Mouse (Mus musculus): ENCODE results near the gene Olfr231. TPM values are rescaled to one million over a fixed set of nuclear protein-coding genes. Genes with fewer than 3 reads are reported as not detected.

Gene Olfr231
- polyA plus RNA-seq, 1 experiment from 2014 or later = not detected

GRCm38 (mm10) chr1:174084031-174084430, 36.9 kb downstream of the Olfr231 start, which contains the start of gene Olfr429:
Gene Olfr429 (plus strand): TSS chr1:174084331.
- Histone ChIP-seq H3K4me3 (no peak within 1 kb of the TSS), H3K9ac (no peak within 1 kb of the TSS), H3K4me1 (no peaks in the 10 kb centered on the region), H3K9me3 (replicated peaks) (no peaks in the 10 kb centered on the region), H3K36me3 (no peaks in the 10 kb centered on the region), H3K4me2 (replicated peaks) (no peak within 1 kb of the TSS), H3K27ac (no peak within 1 kb of the TSS), H3K27me3 (no peaks in the 10 kb centered on the region)
- WGBS = 90% methylated on average over 2 of the region's 2 CpGs
- ATAC-seq (ENCODE audit: low FRiP score) = no peak

- no peak within 1 kb of the TSS for H3K27ac ChIP-seq
- no peak for ATAC-seq (ENCODE audit: low FRiP score)
- H3K36me3 ChIP-seq = no peaks in the 10 kb centered on the region
- 90% methylated on average over 3 of the region's 3 CpGs for WGBS
- no peak within 1 kb of the TSS for H3K4me2 ChIP-seq (replicated peaks)
- no peak within 1 kb of the TSS for H3K4me3 ChIP-seq
- no peaks in the 10 kb centered on the region for H3K4me1 ChIP-seq
- no peaks in the 10 kb centered on the region for H3K27me3 ChIP-seq
- H3K9ac ChIP-seq = no peak within 1 kb of the TSS
- H3K9me3 ChIP-seq (replicated peaks) = no peaks in the 10 kb centered on the region
Measured at GRCm38 (mm10) chr1:174066305-174066704, 54.7 kb downstream of the Olfr231 start, which contains the start of gene Olfr430. Gene Olfr430 (plus strand): TSS chr1:174066605.

Other genes starting within 250 kb of the Olfr231 start
- 0.18 TPM in 1 of 2 replicates, not detected in the other for gene Ifi211, start 208.1 kb downstream of the Olfr231 start, polyA plus RNA-seq (2016; fragmentation: Nextera tagmentation; extraction: Ambion mirVana)
- gene Mndal, start 178.7 kb downstream of the Olfr231 start, polyA plus RNA-seq (2016; fragmentation: Nextera tagmentation; extraction: Ambion mirVana) = 0.74 and 0.76 TPM in 2 replicates
- gene Ifi203, start 178.5 kb downstream of the Olfr231 start, polyA plus RNA-seq (2016; fragmentation: Nextera tagmentation; extraction: Ambion mirVana) = 0.10 and 0.64 TPM in 2 replicates
- gene Ifi202b, start 138.4 kb downstream of the Olfr231 start, polyA plus RNA-seq (2016; fragmentation: Nextera tagmentation; extraction: Ambion mirVana) = not detected in 2 replicates
- not detected in 2 replicates for gene Ifi205, start 89.4 kb downstream of the Olfr231 start, polyA plus RNA-seq (2016; fragmentation: Nextera tagmentation; extraction: Ambion mirVana)
- not detected in 2 replicates for gene Olfr433, start 80.5 kb downstream of the Olfr231 start, polyA plus RNA-seq (2016; fragmentation: Nextera tagmentation; extraction: Ambion mirVana)
- not detected in 2 replicates for gene Olfr432, start 72.0 kb downstream of the Olfr231 start, polyA plus RNA-seq (2016; fragmentation: Nextera tagmentation; extraction: Ambion mirVana)
- not detected in 2 replicates for gene Olfr430, start 54.6 kb downstream of the Olfr231 start, polyA plus RNA-seq (2016; fragmentation: Nextera tagmentation; extraction: Ambion mirVana)
- not detected in 2 replicates for gene Olfr429, start 36.8 kb downstream of the Olfr231 start, polyA plus RNA-seq (2016; fragmentation: Nextera tagmentation; extraction: Ambion mirVana)
- gene Olfr427, start 24.3 kb downstream of the Olfr231 start, polyA plus RNA-seq (2016; fragmentation: Nextera tagmentation; extraction: Ambion mirVana) = not detected in 2 replicates
- gene Olfr424, start 10.4 kb upstream of the Olfr231 start, polyA plus RNA-seq (2016; fragmentation: Nextera tagmentation; extraction: Ambion mirVana) = not detected in 2 replicates
- gene Olfr420, start 34.5 kb upstream of the Olfr231 start, polyA plus RNA-seq (2016; fragmentation: Nextera tagmentation; extraction: Ambion mirVana) = not detected in 2 replicates
- gene Spta1, start 51.6 kb upstream of the Olfr231 start, polyA plus RNA-seq (2016; fragmentation: Nextera tagmentation; extraction: Ambion mirVana) = 1.5 and 1.7 TPM in 2 replicates
- not detected in 2 replicates for gene Olfr419, start 130.9 kb upstream of the Olfr231 start, polyA plus RNA-seq (2016; fragmentation: Nextera tagmentation; extraction: Ambion mirVana)
- gene Mptx1, start 209.4 kb upstream of the Olfr231 start, polyA plus RNA-seq (2016; fragmentation: Nextera tagmentation; extraction: Ambion mirVana) = not detected in 2 replicates
- not detected in 2 replicates for gene Olfr417, start 244.0 kb upstream of the Olfr231 start, polyA plus RNA-seq (2016; fragmentation: Nextera tagmentation; extraction: Ambion mirVana)

All from hindbrain, embryonic 12.5 days (tissue).